Mouse (Mus musculus): ENCODE results near the gene Ovol2.

GRCm38 (mm10) chr2:144324218-144324617, 7.7 kb downstream of the Ovol2 start:
- no peak for TF ChIP-seq CTCF (IDR thresholded peaks at IDR 0.05; ENCODE audit: insufficient read depth, low read depth, low read length)
- no peak for TF ChIP-seq POLR2A (IDR thresholded peaks at IDR 0.05; ENCODE audit: insufficient read depth, low read depth, low read length)

Measured in olfactory bulb, adult 2 months (tissue).